8 mouse cellular contexts compared by ENCODE assay signal in genomic region chr16:33999388-33999787, GRCm38 (mm10). TPM values are rescaled to one million over a fixed set of nuclear protein-coding genes. Genes with fewer than 3 reads are reported as not detected.
DNase-seq lines count a peak whose midpoint lies in the region; ATAC-seq and TF ChIP-seq lines count a peak whose summit lies in the region.

No protein-coding gene starts in this region.

- WGBS in forebrain, embryonic 11.5 days: 39% methylated on average over 3 of the region's 3 CpGs
- WGBS in forebrain, embryonic 13.5 days: 24% methylated on average over 3 of the region's 3 CpGs
- WGBS in hindbrain, embryonic 16.5 days: 34% methylated on average over 3 of the region's 3 CpGs
- 20% methylated on average over 3 of the region's 3 CpGs for WGBS in lung, adult 2 months

- H3K27ac ChIP-seq in forebrain, embryonic 11.5 days (ENCODE audit: low read depth, low read length): no peak overlapping the region
- H3K27ac ChIP-seq in forebrain, embryonic 13.5 days: no peak overlapping the region
- H3K27ac ChIP-seq in hindbrain, embryonic 16.5 days (ENCODE audit: low read depth, low read length): no peak overlapping the region

- no peak for TF ChIP-seq POLR2A in lung, adult 2 months (IDR thresholded peaks at IDR 0.05; ENCODE audit: borderline replicate concordance, extremely low read depth, low read depth, low read length)

- H3K4me3 ChIP-seq in forebrain, embryonic 11.5 days (ENCODE audit: low read depth, low read length): no peak overlapping the region
- no peak overlapping the region for H3K4me3 ChIP-seq in forebrain, embryonic 13.5 days
- H3K4me3 ChIP-seq in hindbrain, embryonic 16.5 days (ENCODE audit: low read length): no peak overlapping the region
- H3K4me3 ChIP-seq in lung, adult 2 months (replicated peaks; ENCODE audit: extremely low read depth, low read depth, low read length): no peak overlapping the region

- no peak overlapping the region for H3K4me2 ChIP-seq in forebrain, embryonic 11.5 days (ENCODE audit: low read depth, low read length, severe bottlenecking)
- no peak overlapping the region for H3K4me2 ChIP-seq in forebrain, embryonic 13.5 days
- H3K4me2 ChIP-seq in hindbrain, embryonic 16.5 days (ENCODE audit: low read length): no peak overlapping the region

- no peaks in the 10 kb centered on the region for H3K27me3 ChIP-seq in forebrain, embryonic 11.5 days (ENCODE audit: control insufficient read depth, insufficient read depth, low read length)
- H3K27me3 ChIP-seq in forebrain, embryonic 13.5 days: 0 out of 2 replicates have a peak, but pooled peaks cover 6% of the 10 kb centered on the region
- H3K27me3 ChIP-seq in hindbrain, embryonic 16.5 days (replicated peaks; ENCODE audit: control insufficient read depth, insufficient read depth, low read length): no peaks in the 10 kb centered on the region

- ATAC-seq in forebrain, embryonic 11.5 days (replicated peaks; ENCODE audit: low FRiP score): no peak
- no peak for ATAC-seq in forebrain, embryonic 13.5 days
- 0 out of 2 replicates have a peak, but pooled peaks have one; percentile 1 for ATAC-seq in hindbrain, embryonic 16.5 days

- DNase-seq in forebrain, embryonic 11.5 days (ENCODE audit: low spot score): peak; percentile 60
- DNase-seq in right cerebral cortex, adult 18-20 months: peak; percentile 54
- DNase-seq in right cerebral cortex, postnatal 25 days: no peak
- peak; percentile 36 for DNase-seq in cerebellum, adult 9-10 months
- peak; percentile 45 for DNase-seq in lung, adult 2 months
- peak; percentile 59 for DNase-seq in thymus, postnatal 4 days

- H3K4me1 ChIP-seq in forebrain, embryonic 11.5 days (replicated peaks; ENCODE audit: control insufficient read depth, insufficient read depth, low read length): 0 out of 2 replicates have a peak, but pooled peaks cover 3% of the 10 kb centered on the region
- H3K4me1 ChIP-seq in forebrain, embryonic 13.5 days: peaks cover 28% of the 10 kb centered on the region
- peaks cover 10% of the 10 kb centered on the region for H3K4me1 ChIP-seq in hindbrain, embryonic 16.5 days (ENCODE audit: control insufficient read depth, insufficient read depth, low read depth, low read length)
- no peaks in the 10 kb centered on the region for H3K4me1 ChIP-seq in lung, adult 2 months (ENCODE audit: control insufficient read depth, insufficient read depth, low read length)

- no peak overlapping the region for H3K9ac ChIP-seq in forebrain, embryonic 11.5 days (ENCODE audit: low read length)
- no peak overlapping the region for H3K9ac ChIP-seq in forebrain, embryonic 13.5 days
- H3K9ac ChIP-seq in hindbrain, embryonic 16.5 days (ENCODE audit: low read depth, low read length): no peak overlapping the region

- no peaks in the 10 kb centered on the region for H3K36me3 ChIP-seq in forebrain, embryonic 11.5 days (ENCODE audit: control insufficient read depth, insufficient read depth, low read length)
- no peaks in the 10 kb centered on the region for H3K36me3 ChIP-seq in forebrain, embryonic 13.5 days (ENCODE audit: poor library complexity, severe bottlenecking)
- no peaks in the 10 kb centered on the region for H3K36me3 ChIP-seq in hindbrain, embryonic 16.5 days (ENCODE audit: control insufficient read depth, insufficient read depth, low read length)

- H3K9me3 ChIP-seq in forebrain, embryonic 11.5 days (ENCODE audit: control insufficient read depth, low read length): no peaks in the 10 kb centered on the region
- H3K9me3 ChIP-seq in forebrain, embryonic 13.5 days (replicated peaks): no peaks in the 10 kb centered on the region
- no peaks in the 10 kb centered on the region for H3K9me3 ChIP-seq in hindbrain, embryonic 16.5 days (ENCODE audit: control insufficient read depth, low read length)

- TF ChIP-seq CTCF in lung, adult 2 months (IDR thresholded peaks at IDR 0.05; ENCODE audit: insufficient read depth, low read length): peak; percentile 41

RNA-seq across cellular contexts. Expression of gene Umps, which starts 32.5 kb away (rescaled TPM):
- polyA plus RNA-seq in forebrain, embryonic 11.5 days (2014; fragmentation: Nextera tagmentation; extraction: Ambion mirVana): 77.4 and 79.9 TPM in 2 replicates
- 40.4 and 46.8 TPM in 2 replicates for polyA plus RNA-seq in forebrain, embryonic 13.5 days (2015; fragmentation: Nextera tagmentation; extraction: Ambion mirVana)
- polyA plus RNA-seq in hindbrain, embryonic 16.5 days (2015; fragmentation: Nextera tagmentation; extraction: Ambion mirVana): 26.0 and 27.6 TPM in 2 replicates
- polyA plus RNA-seq in lung, adult 2 months (2012; rRNA removed): 4.5 and 4.7 TPM in 2 replicates
